Mouse (Mus musculus) hindbrain, postnatal 0 days (tissue): ENCODE measurements around the gene Slc6a12. TPM values are rescaled to one million over a fixed set of nuclear protein-coding genes. Genes with fewer than 3 reads are reported as not detected.

Experiments
- ATAC-seq: fragments of 200-750 bp; cut with Nextera tagmentation; 2 replicates; pipeline ENCODE4 v1.8.0; 2017; ENCODE audit warnings: mild to moderate bottlenecking, moderate TSS enrichment, moderate library complexity
- DNase-seq: peaks from one replicate; pipeline ENCODE4 v3.0.0-alpha.2; 2015; ENCODE audit warnings: low spot score
- H3K27ac ChIP-seq: fragments of 300-500 bp; sonication (generic); 2 replicates; pipeline ENCODE4 v1.5.1; 2014; ENCODE audit warnings: mild to moderate bottlenecking
- H3K27me3 ChIP-seq: fragments of 300-500 bp; sonication (generic); 2 replicates; pipeline ENCODE4 v1.6.1; 2014; ENCODE audit warnings: low read length, mixed read lengths; ENCODE audit not compliant: insufficient read depth
- H3K36me3 ChIP-seq: fragments of 300-500 bp; sonication (generic); 2 replicates; pipeline ENCODE4 v1.6.1; 2014; ENCODE audit warnings: low read length, mixed read lengths; ENCODE audit not compliant: insufficient read depth
- H3K4me1 ChIP-seq: fragments of 300-500 bp; sonication (generic); 2 replicates; pipeline ENCODE4 v1.6.1; 2014; ENCODE audit warnings: antibody characterized with exemption, low read length, mixed read lengths; ENCODE audit not compliant: insufficient read depth
- H3K4me2 ChIP-seq: fragments of 300-500 bp; sonication (generic); 2 replicates; pipeline ENCODE4 v1.6.1; 2014; ENCODE audit warnings: low read depth, mild to moderate bottlenecking, low read length, moderate library complexity, mixed read lengths
- H3K4me3 ChIP-seq: fragments of 300-500 bp; sonication (generic); 2 replicates; pipeline ENCODE4 v1.5.1; 2014; ENCODE audit warnings: low read length
- H3K9ac ChIP-seq: fragments of 300-500 bp; sonication (generic); replicated peaks from 2 replicates; pipeline ENCODE4 v1.6.1; 2014; ENCODE audit warnings: mild to moderate bottlenecking, low read length, moderate library complexity, mixed read lengths
- H3K9me3 ChIP-seq: fragments of 300-500 bp; sonication (generic); 2 replicates; pipeline ENCODE4 v1.6.1; 2016; ENCODE audit warnings: low read length, mixed read lengths
- CTCF ChIP-seq: IDR thresholded peaks from 2 replicates; pipeline ENCODE4 v1.5.1; 2016; ENCODE audit warnings: antibody characterized with exemption, control low read depth, low read depth
- WGBS: fragments of 180-500 bp; shearing (Covaris S2); extraction: QIAGEN DNeasy Blood & Tissue Kit; methylation state at CpG from one replicate; pipeline ENCODE4 v1.1.7; 2014; 5-methylcytosine and 5-hydroxymethylcytosine counted together
- polyA plus RNA-seq: library from polyadenylated mRNA; unstranded; fragments of >200 nt; fragmentation: Nextera tagmentation; extraction: Ambion mirVana; gene quantifications from 2 replicates; pipeline ENCODE4 v1.2.1, GENCODE M21; 2015
- total RNA-seq: library from RNA; depleted of rRNA; stranded (reverse); fragments of >200 nt; gene quantifications from 2 replicates; pipeline ENCODE4 v1.2.3, GENCODE M21; 2014

Gene Slc6a12
- total and polyA plus RNA-seq, 2 experiments from 2014 or later = 5.9 to 12.8 TPM

DNA sequence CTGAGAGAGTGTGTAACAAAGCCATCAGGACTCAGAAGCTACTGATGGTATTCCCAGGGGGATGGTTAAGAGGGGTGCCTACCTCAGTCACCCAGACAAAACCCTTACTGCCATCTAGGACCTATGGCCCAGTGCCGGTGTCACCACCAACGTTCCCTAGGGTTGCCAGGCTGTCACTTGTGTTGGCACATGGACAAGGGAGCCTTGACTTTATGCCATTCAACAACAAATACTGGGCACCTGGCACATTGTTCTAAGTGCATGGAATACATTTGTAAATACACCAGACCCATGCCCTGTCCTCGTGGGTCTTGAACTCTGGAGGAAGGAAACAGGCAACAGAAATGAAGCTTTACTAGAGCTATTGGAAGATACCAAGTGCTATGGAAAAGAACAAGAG is 37.3 kb upstream of the Slc6a12 start:
- Histone ChIP-seq H3K4me3 (no peak overlapping the region), H3K9ac (no peak overlapping the region), H3K4me1 (no peaks in the 10 kb centered on the region), H3K27me3 (no peaks in the 10 kb centered on the region), H3K27ac (no peak overlapping the region), H3K9me3 (no peaks in the 10 kb centered on the region), H3K36me3 (no peaks in the 10 kb centered on the region), H3K4me2 (no peak overlapping the region)
- ATAC-seq (no peak), DNase-seq (no peak)
- no peak for TF ChIP-seq CTCF
- WGBS = 84% methylated on average over 3 of the region's 3 CpGs

DNA sequence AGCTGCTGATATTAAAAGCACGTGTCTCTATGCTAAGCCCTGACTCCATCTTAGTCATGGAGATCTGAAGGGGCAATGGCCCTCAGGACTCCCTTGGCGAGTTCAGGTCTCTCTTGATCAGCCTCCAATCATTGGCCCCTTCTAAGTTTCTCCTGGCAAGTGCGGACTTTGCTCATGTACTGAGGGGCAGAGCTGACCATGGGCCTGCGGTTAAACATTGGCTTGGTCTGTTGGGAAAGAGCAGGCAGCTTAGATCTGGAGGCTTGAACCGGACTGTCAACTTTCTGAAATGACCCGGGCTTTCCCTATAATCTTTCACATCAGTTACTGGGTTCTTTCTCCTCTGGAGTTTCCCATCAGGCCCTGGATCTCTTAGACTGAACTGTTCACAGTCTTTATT is 31.9 kb upstream of the Slc6a12 start:
- 89% methylated on average over 6 of the region's 6 CpGs for WGBS
- Histone ChIP-seq H3K27ac (no peak overlapping the region), H3K36me3 (no peaks in the 10 kb centered on the region), H3K9me3 (no peaks in the 10 kb centered on the region), H3K9ac (no peak overlapping the region), H3K4me1 (no peaks in the 10 kb centered on the region), H3K4me3 (no peak overlapping the region), H3K4me2 (no peak overlapping the region), H3K27me3 (no peaks in the 10 kb centered on the region)
- ATAC-seq (no peak), DNase-seq (no peak)
- no peak for TF ChIP-seq CTCF

DNA sequence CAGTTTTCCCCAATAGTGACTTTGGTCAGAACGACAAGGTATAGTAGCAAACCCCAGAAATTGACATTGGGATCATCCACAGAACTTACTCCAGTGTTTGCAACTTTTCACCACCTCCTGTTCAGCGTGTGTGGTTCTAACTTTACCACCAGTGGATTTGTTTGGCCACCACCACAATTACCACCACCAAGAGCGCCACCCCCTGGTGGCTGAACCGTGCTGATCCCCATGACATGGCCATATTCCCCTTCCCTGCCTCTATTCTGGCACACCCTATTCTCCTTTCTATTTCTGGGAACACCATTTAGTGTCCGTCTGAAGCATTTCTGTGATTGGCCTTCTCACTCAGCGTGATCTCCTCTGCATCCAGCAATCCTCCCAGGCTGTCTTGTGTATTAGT is 23.8 kb upstream of the Slc6a12 start:
- WGBS = 74% methylated on average over 6 of the region's 6 CpGs
- H3K36me3 ChIP-seq = no peaks in the 10 kb centered on the region
- H3K27me3 ChIP-seq = no peaks in the 10 kb centered on the region
- H3K4me2 ChIP-seq = no peak overlapping the region
- TF ChIP-seq CTCF = 0 out of 2 replicates have a peak, but pooled peaks have one; percentile 9
- H3K9ac ChIP-seq = no peak overlapping the region
- ATAC-seq (no peak), DNase-seq (no peak)
- no peaks in the 10 kb centered on the region for H3K4me1 ChIP-seq
- H3K9me3 ChIP-seq = no peaks in the 10 kb centered on the region
- no peak overlapping the region for H3K27ac ChIP-seq
- H3K4me3 ChIP-seq = no peak overlapping the region

DNA sequence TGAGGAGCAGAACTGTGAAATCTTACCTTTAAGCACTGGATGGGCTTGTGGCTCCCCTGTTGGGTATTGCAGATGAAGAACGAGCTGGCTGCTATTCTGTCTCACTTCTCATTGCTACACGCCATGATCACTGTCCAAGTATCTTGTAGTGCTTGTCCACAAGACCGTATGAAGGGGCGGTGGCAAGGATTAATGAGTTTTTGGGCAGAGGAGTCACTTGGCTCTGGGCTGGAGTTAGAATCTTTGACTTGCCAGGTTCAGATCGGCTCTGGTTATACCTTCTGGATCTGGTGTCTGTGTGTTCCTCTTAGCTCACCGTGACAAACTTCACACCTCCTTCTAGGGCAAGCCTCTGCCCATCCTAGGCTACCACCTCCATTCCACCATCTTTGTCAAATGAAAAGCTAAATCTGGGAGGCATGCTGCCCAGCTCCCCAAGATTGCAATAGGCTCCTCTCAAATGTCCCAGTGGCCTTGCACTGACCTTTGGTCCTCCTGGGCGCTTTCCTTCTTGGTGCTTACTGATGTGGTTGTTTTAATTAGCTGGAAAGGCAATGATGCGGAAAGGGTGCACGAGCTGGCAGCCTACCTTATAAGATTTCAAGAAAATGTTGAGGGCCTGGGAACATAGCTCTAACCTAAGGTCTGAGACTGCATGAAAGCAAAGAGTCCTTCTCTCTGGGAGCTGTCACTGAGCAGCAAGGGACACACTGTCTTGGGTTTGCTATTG is 20.3 kb upstream of the Slc6a12 start:
- Histone ChIP-seq H3K27me3 (no peaks in the 10 kb centered on the region), H3K27ac (no peak overlapping the region), H3K4me2 (no peak overlapping the region), H3K4me1 (no peaks in the 10 kb centered on the region), H3K4me3 (no peak overlapping the region), H3K9ac (no peak overlapping the region), H3K36me3 (no peaks in the 10 kb centered on the region), H3K9me3 (no peaks in the 10 kb centered on the region)
- ATAC-seq = no peak
- DNase-seq = no peak
- TF ChIP-seq CTCF = no peak
- WGBS = 77% methylated on average over 9 of the region's 9 CpGs

DNA sequence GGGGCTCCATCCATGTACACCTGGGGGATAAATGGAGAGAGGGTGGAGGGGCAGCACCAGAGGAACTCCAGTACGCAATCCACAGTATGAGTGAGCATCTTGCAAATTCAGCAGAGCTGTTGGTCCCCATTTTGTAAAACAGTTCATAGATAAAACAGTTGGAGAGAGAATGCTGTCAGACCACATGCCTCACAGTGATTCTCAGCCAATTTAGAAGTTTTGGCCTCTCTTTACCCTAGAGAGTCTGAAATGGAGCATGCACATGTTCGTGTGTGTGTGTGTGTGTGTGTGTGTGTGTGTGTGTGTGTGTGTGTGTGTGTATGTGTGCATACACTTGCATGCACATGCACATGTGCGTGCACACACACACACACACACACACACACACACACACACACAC is 17.6 kb upstream of the Slc6a12 start:
- ATAC-seq = no peak
- no peak for TF ChIP-seq CTCF

DNA sequence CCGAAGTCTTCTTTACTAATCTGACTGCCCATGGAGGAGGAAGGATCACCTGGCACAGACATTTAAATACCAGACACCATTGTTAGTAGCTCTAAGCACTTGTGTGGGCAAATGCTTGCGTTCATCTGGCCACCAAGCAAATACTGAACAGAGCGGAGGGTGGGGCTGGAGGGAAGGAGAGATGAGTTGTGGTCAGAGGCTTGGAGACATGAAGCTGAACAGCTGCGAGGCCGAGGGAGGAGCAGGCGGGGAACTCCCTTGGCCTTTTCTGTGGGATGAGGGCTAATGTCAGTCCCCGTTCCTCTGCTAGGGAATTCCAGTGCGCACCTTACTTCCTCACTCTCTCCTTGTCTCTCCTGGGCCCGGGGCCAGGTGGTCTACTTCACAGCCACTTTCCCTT is 17.1 kb upstream of the Slc6a12 start:
- no peaks in the 10 kb centered on the region for H3K36me3 ChIP-seq
- TF ChIP-seq CTCF = no peak
- H3K4me3 ChIP-seq = no peak overlapping the region
- H3K9ac ChIP-seq = no peak overlapping the region
- H3K4me1 ChIP-seq = peaks cover 17% of the 10 kb centered on the region
- H3K27me3 ChIP-seq = no peaks in the 10 kb centered on the region
- no peaks in the 10 kb centered on the region for H3K9me3 ChIP-seq
- 68% methylated on average over 9 of the region's 9 CpGs for WGBS
- DNase-seq = no peak
- no peak for ATAC-seq
- no peak overlapping the region for H3K27ac ChIP-seq
- H3K4me2 ChIP-seq = no peak overlapping the region

More for the DNA sequence above, 17.6 kb upstream of the Slc6a12 start:
- Histone ChIP-seq H3K9me3 (no peaks in the 10 kb centered on the region), H3K4me3 (no peak overlapping the region), H3K36me3 (no peaks in the 10 kb centered on the region), H3K4me2 (no peak overlapping the region), H3K4me1 (peaks cover 17% of the 10 kb centered on the region), H3K9ac (no peak overlapping the region), H3K27me3 (no peaks in the 10 kb centered on the region), H3K27ac (no peak overlapping the region)
- DNase-seq = no peak
- WGBS = 78% methylated on average over 3 of the region's 3 CpGs

DNA sequence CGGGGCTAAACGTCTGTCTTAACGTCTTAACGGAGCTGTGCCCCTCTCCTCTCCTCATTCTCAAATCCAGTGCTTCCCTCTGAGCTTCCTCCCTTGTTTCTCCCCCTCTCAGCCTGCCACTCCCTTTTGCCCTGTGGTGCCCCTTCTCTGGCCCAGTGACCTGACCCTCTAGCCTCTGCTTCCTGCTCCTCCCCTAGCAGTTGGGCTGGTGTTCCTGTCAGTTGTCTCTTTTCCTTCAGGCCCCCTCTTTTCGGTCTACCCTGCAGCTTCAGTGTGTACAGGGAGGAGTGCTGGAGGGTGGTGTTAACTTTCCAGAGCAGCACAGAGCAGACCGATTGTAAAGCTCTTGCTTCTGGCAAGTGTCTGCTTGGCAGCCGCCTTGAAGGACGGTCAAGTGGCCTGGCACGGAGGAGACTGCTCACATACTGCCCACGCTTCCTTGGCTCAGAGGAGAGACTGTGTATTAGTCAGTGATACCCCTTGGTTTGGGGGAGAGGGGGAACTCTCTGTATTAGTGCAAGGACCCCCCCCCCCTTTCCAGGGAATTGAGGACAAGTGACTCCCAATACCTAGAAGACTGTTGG is 16.3 kb upstream of the Slc6a12 start:
- TF ChIP-seq CTCF = no peak
- ATAC-seq = peak; percentile 46; the same call in 1 of the 2 replicates
- H3K27me3 ChIP-seq = no peaks in the 10 kb centered on the region

More for the DNA sequence above, 16.3 kb upstream of the Slc6a12 start:
- no peak overlapping the region for H3K4me3 ChIP-seq
- no peak overlapping the region for H3K4me2 ChIP-seq
- DNase-seq = peak; percentile 53
- no peak overlapping the region for H3K9ac ChIP-seq
- peaks cover 17% of the 10 kb centered on the region for H3K4me1 ChIP-seq
- no peaks in the 10 kb centered on the region for H3K9me3 ChIP-seq
- H3K27ac ChIP-seq = no peak overlapping the region
- no peaks in the 10 kb centered on the region for H3K36me3 ChIP-seq
- WGBS = 47% methylated on average over 10 of the region's 10 CpGs
